ENCODE assay signal across 27 mouse cellular contexts in genomic region chr2:4723088-4723487, GRCm38 (mm10). TPM values are rescaled to one million over a fixed set of nuclear protein-coding genes. Genes with fewer than 3 reads are reported as not detected.
A peak's percentile ranks its signal among the peaks of the same experiment; 100 is the strongest.
DNase-seq lines count a peak whose midpoint lies in the region; ATAC-seq and TF ChIP-seq lines count a peak whose summit lies in the region.
"Had no signal": no experiment of that assay in that cellular context is flagged by ENCODE, and none has a peak within 500 bp of the region (broad histone marks: within the 10 kb centered on the region; RNA-seq: fewer than 3 reads in every experiment).

No protein-coding gene starts in this region.

- TF ChIP-seq CTCF in kidney, adult 2 months (conservative IDR thresholded peaks at IDR 0.05; ENCODE audit: insufficient read depth, insufficient read length, low read depth, low read length) = no peak
- no peak for TF ChIP-seq CTCF in bone marrow, adult 2 months (IDR thresholded peaks at IDR 0.05; ENCODE audit: control insufficient read depth, insufficient read depth, low read length)
- TF ChIP-seq CTCF in intestine, postnatal 0 days (IDR thresholded peaks at IDR 0.05; ENCODE audit: low read depth) = no peak

- H3K4me2 ChIP-seq in intestine, postnatal 0 days (replicated peaks; ENCODE audit: low read depth) = peak overlapping the region; percentile 27; the same call in 1 of the 2 replicates
- H3K4me2 ChIP-seq: forebrain, embryonic 13.5 days; heart, embryonic 11.5 days; hindbrain, embryonic 12.5 days; hindbrain, embryonic 15.5 days had no signal

- H3K9me3 ChIP-seq in intestine, postnatal 0 days (ENCODE audit: control insufficient read depth) = no peaks in the 10 kb centered on the region
- H3K9me3 ChIP-seq: forebrain, embryonic 10.5 days; forebrain, embryonic 13.5 days; hindbrain, embryonic 12.5 days; hindbrain, embryonic 15.5 days had no signal

- H3K27me3 ChIP-seq in kidney, adult 2 months (replicated peaks; ENCODE audit: control insufficient read depth, insufficient read depth, low read length) = no peaks in the 10 kb centered on the region
- H3K27me3 ChIP-seq in intestine, postnatal 0 days (replicated peaks; ENCODE audit: control insufficient read depth, insufficient read depth, low read length) = no peaks in the 10 kb centered on the region
- H3K27me3 ChIP-seq: CH12.LX; hindbrain, embryonic 12.5 days; hindbrain, embryonic 15.5 days; Patski had no signal

- 66% methylated on average over 8 of the region's 8 CpGs for WGBS in kidney, adult 2 months
- WGBS in bone marrow, adult 2 months = 89% methylated on average over 8 of the region's 8 CpGs
- 44% methylated on average over 8 of the region's 8 CpGs for WGBS in intestine, postnatal 0 days

- no peak overlapping the region for H3K27ac ChIP-seq in kidney, adult 2 months (ENCODE audit: insufficient read depth, low read depth, low read length)
- H3K27ac ChIP-seq in bone marrow, adult 2 months (ENCODE audit: control insufficient read depth, insufficient read depth, low read depth, low read length, poor library complexity) = no peak overlapping the region
- peak overlapping the region; percentile 21; the same call in 1 of the 2 replicates for H3K27ac ChIP-seq in intestine, postnatal 0 days (ENCODE audit: low read depth, low read length)
- H3K27ac ChIP-seq: forebrain, embryonic 10.5 days; forebrain, embryonic 13.5 days; heart, adult 2 months; hindbrain, embryonic 12.5 days; hindbrain, embryonic 15.5 days had no signal

- no peak overlapping the region for H3K4me3 ChIP-seq in kidney, adult 2 months (ENCODE audit: insufficient read depth, low read depth, low read length)
- peak overlapping the region; percentile 14 for H3K4me3 ChIP-seq in bone marrow, adult 2 months (replicated peaks; ENCODE audit: control insufficient read depth, low read depth, low read length)
- no peak overlapping the region for H3K4me3 ChIP-seq in intestine, postnatal 0 days (ENCODE audit: low read depth, low read length)
- H3K4me3 ChIP-seq: forebrain, embryonic 10.5 days; forebrain, embryonic 13.5 days; heart, adult 2 months; hindbrain, embryonic 12.5 days; hindbrain, embryonic 15.5 days had no signal

- peak; percentile 75 for ATAC-seq in intestine, postnatal 0 days
- ATAC-seq: forebrain, embryonic 13.5 days; forebrain, embryonic 16.5 days; Patski had no signal

- TF ChIP-seq POLR2A in kidney, adult 2 months (IDR thresholded peaks at IDR 0.05; ENCODE audit: low read depth, low read length) = no peak
- no peak for TF ChIP-seq POLR2A in bone marrow, adult 2 months (IDR thresholded peaks at IDR 0.05; ENCODE audit: borderline replicate concordance, control insufficient read depth, low read depth, low read length)

- peak; percentile 22 for DNase-seq in kidney, adult 2 months
- no peak for DNase-seq in kidney, adult 8-10 months
- peak; percentile 13 to 29 for DNase-seq in kidney, postnatal 36 days
- no peak for DNase-seq in kidney, adult 11 months
- DNase-seq in cerebellum, adult 11-12 months = no peak
- DNase-seq in B cell, adult 2 months = no peak
- DNase-seq: adrenal gland, postnatal 10 days; adrenal gland, postnatal 36 days; cerebellum, adult 11 months; cerebellum, adult 8-10 months; cerebellum, postnatal 10 days; cerebellum, postnatal 36 days; embryo, embryonic 11 days; gastrocnemius, postnatal 10 days; gastrocnemius, postnatal 36 days; heart, adult 2 months had no signal

- peaks cover 9% of the 10 kb centered on the region; the same call in 1 of the 2 replicates for H3K4me1 ChIP-seq in kidney, adult 2 months (ENCODE audit: control insufficient read depth, insufficient read depth, low read length)
- no peaks in the 10 kb centered on the region for H3K4me1 ChIP-seq in bone marrow, adult 2 months (ENCODE audit: control insufficient read depth, insufficient read depth, low read length)
- H3K4me1 ChIP-seq in intestine, postnatal 0 days (replicated peaks; ENCODE audit: control insufficient read depth, insufficient read depth, low read length) = no peaks in the 10 kb centered on the region
- H3K4me1 ChIP-seq: forebrain, embryonic 13.5 days; hindbrain, embryonic 12.5 days had no signal

- no peak overlapping the region for H3K9ac ChIP-seq in intestine, postnatal 0 days (ENCODE audit: low read depth, low read length)
- H3K9ac ChIP-seq: forebrain, embryonic 13.5 days; hindbrain, embryonic 12.5 days; hindbrain, embryonic 15.5 days had no signal

- H3K36me3 ChIP-seq in kidney, adult 2 months (ENCODE audit: control insufficient read depth, insufficient read depth, low read length) = no peaks in the 10 kb centered on the region
- no peaks in the 10 kb centered on the region; the same call in 1 of the 2 replicates for H3K36me3 ChIP-seq in intestine, postnatal 0 days (ENCODE audit: control insufficient read depth, insufficient read depth)
- H3K36me3 ChIP-seq: forebrain, embryonic 10.5 days; G1E; hindbrain, embryonic 15.5 days had no signal

RNA-seq across cellular contexts. Expression of gene Bend7, which starts 5.5 kb away (rescaled TPM):
- 7.9 and 8.4 TPM in 2 replicates for polyA plus RNA-seq in kidney, adult 2 months (2012; rRNA removed)
- polyA plus RNA-seq in bone marrow, adult 2 months (2011; ENCODE audit: insufficient read depth, insufficient read length, low replicate concordance, missing spikeins) = not detected in 2 replicates
- 12.8 and 15.5 TPM in 2 replicates for polyA plus RNA-seq in intestine, postnatal 0 days (2015; fragmentation: Nextera tagmentation; extraction: Ambion mirVana)
- polyA plus RNA-seq: G1E had no signal

Comparison
In these comparisons a context has a peak if more than half of its experiments do, and no peak if none do; other contexts are left out.
1. DNase-seq: peak in kidney, adult 2 months (single experiment) and kidney, postnatal 36 days (2 of 2); none in kidney, adult 8-10 months (0 of 2), kidney, adult 11 months (single experiment), cerebellum, adult 11-12 months (single experiment) and B cell, adult 2 months (0 of 2).